Mouse (Mus musculus): ENCODE measurements around the gene Slfn8.

GRCm38 (mm10) chr11:82973916-82974315, 46.7 kb downstream of the Slfn8 start:
- TF ChIP-seq CTCF (conservative IDR thresholded peaks at IDR 0.05; ENCODE audit: low read length) (no peak), POU5F1 (IDR thresholded peaks at IDR 0.05; ENCODE audit: borderline replicate concordance, low read length) (no peak), NANOG (IDR thresholded peaks at IDR 0.05; ENCODE audit: borderline replicate concordance, low read length) (no peak)

Data from E14TG2a.4 (cell line).